Mouse (Mus musculus) lung, adult 2 months (tissue): ENCODE data around the gene Rab33a.

Source experiments
- CTCF ChIP-seq: fragments of 200-500 bp; IDR thresholded peaks from 2 replicates; pipeline ENCODE4 v1.5.1; 2011; ENCODE audit warnings: mild to moderate bottlenecking, low read length, control low read depth; ENCODE audit not compliant: insufficient read depth
- POLR2A ChIP-seq: fragments of 200-500 bp; IDR thresholded peaks from 2 replicates; pipeline ENCODE4 v1.6.1; 2011; ENCODE audit warnings: low read depth, mild to moderate bottlenecking, control low read depth, low read length, borderline replicate concordance; ENCODE audit errors: extremely low read depth

- TF ChIP-seq CTCF (no peak), POLR2A (no peak)
These were observed 25.3 kb upstream of the Rab33a start for GRCm38 (mm10) chrX:48493763-48494162.
